Mouse (Mus musculus) olfactory bulb, adult 2 months (tissue): Measurements from ENCODE around the gene Rps26. TPM values are rescaled to one million over a fixed set of nuclear protein-coding genes. Genes with fewer than 3 reads are reported as not detected.

ENCODE experiments used
- H3K27ac ChIP-seq: fragments of 200-500 bp; 2 replicates; pipeline ENCODE4 v1.5.1; 2012; ENCODE audit warnings: low read depth, low read length; ENCODE audit not compliant: insufficient read depth
- H3K4me1 ChIP-seq: fragments of 200-500 bp; 2 replicates; pipeline ENCODE4 v1.6.1; 2012; ENCODE audit warnings: low read length; ENCODE audit not compliant: control insufficient read depth, insufficient read depth
- H3K4me3 ChIP-seq: fragments of 200-500 bp; 2 replicates; pipeline ENCODE4 v1.5.1; 2012; ENCODE audit warnings: mild to moderate bottlenecking, low read depth, low read length, moderate library complexity; ENCODE audit not compliant: insufficient read depth
- CTCF ChIP-seq: fragments of 200-500 bp; IDR thresholded peaks from 2 replicates; pipeline ENCODE4 v1.5.1; 2012; ENCODE audit warnings: low read depth, mild to moderate bottlenecking, low read length, moderate library complexity; ENCODE audit not compliant: insufficient read depth
- POLR2A ChIP-seq: fragments of 200-500 bp; IDR thresholded peaks from 2 replicates; pipeline ENCODE4 v1.6.1; 2012; ENCODE audit warnings: mild to moderate bottlenecking, low read depth, low read length, moderate library complexity; ENCODE audit not compliant: insufficient read depth
- WGBS: fragments of 180-500 bp; shearing (Covaris S2); methylation state at CpG from one replicate; pipeline ENCODE4 v1.1.7; 2018; 5-methylcytosine and 5-hydroxymethylcytosine counted together
- polyA plus RNA-seq: library from polyadenylated mRNA; stranded (reverse); fragments of >200 nt; gene quantifications from 2 replicates; pipeline ENCODE4 v1.2.4, GENCODE M21; 2012; ENCODE audit warnings: low replicate concordance; ENCODE audit not compliant: missing spikeins, insufficient read depth, insufficient read length

Gene Rps26
- polyA plus RNA-seq, 1 experiment = not detected

GRCm38 (mm10) chr10:128591436-128591835, 35.1 kb downstream of the Rps26 start:
- peaks cover 7% of the 10 kb centered on the region for H3K4me1 ChIP-seq
- H3K4me3 ChIP-seq = no peak overlapping the region
- TF ChIP-seq CTCF (no peak), POLR2A (no peak)
- 91% methylated on average over 6 of the region's 6 CpGs for WGBS
- no peak overlapping the region for H3K27ac ChIP-seq

GRCm38 (mm10) chr10:128590193-128590690, 36.3 kb downstream of the Rps26 start:
- peak overlapping the region; percentile 68 for H3K4me3 ChIP-seq
- under 1% methylated on average over 43 of the region's 43 CpGs for WGBS
- H3K27ac ChIP-seq = no peak overlapping the region
- no peak for TF ChIP-seq POLR2A
- TF ChIP-seq CTCF = peak; percentile 96; the same call in 1 of the 2 replicates
- peaks cover 7% of the 10 kb centered on the region for H3K4me1 ChIP-seq

- under 1% methylated on average over 43 of the region's 43 CpGs for WGBS
- Histone ChIP-seq H3K4me3 (peak within 1 kb of the TSS; percentile 68), H3K4me1 (peaks cover 7% of the 10 kb centered on the region), H3K27ac (no peak within 1 kb of the TSS; the same call in 1 of the 2 replicates)
- no peak for TF ChIP-seq POLR2A
- no peak for TF ChIP-seq CTCF
Observed at GRCm38 (mm10) chr10:128589464-128590192, 36.9 kb downstream of the Rps26 start, which contains the start of gene Erbb3. Erbb3 (minus strand) TSS chr10:128589652.

- 9% methylated on average over 23 of the region's 23 CpGs for WGBS
- no peak overlapping the region for H3K27ac ChIP-seq
- peak overlapping the region; percentile 68 for H3K4me3 ChIP-seq
- peaks cover 7% of the 10 kb centered on the region for H3K4me1 ChIP-seq
- TF ChIP-seq CTCF (no peak), POLR2A (no peak)
Observed at GRCm38 (mm10) chr10:128588775-128589463, 37.6 kb downstream of the Rps26 start.

GRCm38 (mm10) chr10:128588136-128588535, 38.4 kb downstream of the Rps26 start:
- H3K4me1 ChIP-seq = peaks cover 10% of the 10 kb centered on the region
- 40% methylated on average over 1 of the region's 1 CpGs for WGBS
- H3K4me3 ChIP-seq = no peak overlapping the region
- H3K27ac ChIP-seq = no peak overlapping the region; the same call in 1 of the 2 replicates
- TF ChIP-seq CTCF (no peak), POLR2A (no peak)

GRCm38 (mm10) chr10:128587697-128588096, 38.9 kb downstream of the Rps26 start:
- Histone ChIP-seq H3K4me1 (peaks cover 10% of the 10 kb centered on the region), H3K27ac (no peak overlapping the region), H3K4me3 (no peak overlapping the region)
- TF ChIP-seq POLR2A (no peak), CTCF (no peak)
- 65% methylated on average over 8 of the region's 8 CpGs for WGBS

GRCm38 (mm10) chr10:128587120-128587519, 39.4 kb downstream of the Rps26 start:
- TF ChIP-seq CTCF = no peak
- TF ChIP-seq POLR2A = no peak
- WGBS = 70% methylated on average over 4 of the region's 4 CpGs
- Histone ChIP-seq H3K4me1 (peaks cover 10% of the 10 kb centered on the region), H3K4me3 (no peak overlapping the region), H3K27ac (no peak overlapping the region)

- Histone ChIP-seq H3K4me3 (no peak overlapping the region), H3K4me1 (peaks cover 10% of the 10 kb centered on the region), H3K27ac (peak overlapping the region; percentile 36; the same call in 1 of the 2 replicates)
- TF ChIP-seq POLR2A (no peak), CTCF (no peak)
- WGBS = 10% methylated on average over 1 of the region's 1 CpGs
Observed at GRCm38 (mm10) chr10:128586546-128586945, 40.0 kb downstream of the Rps26 start.

- WGBS = 24% methylated on average over 4 of the region's 4 CpGs
- peaks cover 9% of the 10 kb centered on the region for H3K4me1 ChIP-seq
- no peak overlapping the region for H3K4me3 ChIP-seq
- no peak for TF ChIP-seq POLR2A
- TF ChIP-seq CTCF = no peak
- no peak overlapping the region for H3K27ac ChIP-seq
Observed at GRCm38 (mm10) chr10:128584386-128584785, 42.2 kb downstream of the Rps26 start.
